Mouse (Mus musculus): ENCODE measurements around the gene Hdgf. TPM values are rescaled to one million over a fixed set of nuclear protein-coding genes. Genes with fewer than 3 reads are reported as not detected.
"Not testable (repeated sequence)": the region's sequence is repeated elsewhere in the genome, so short reads cannot be mapped to it uniquely, and the experiment has no call there.

The Hdgf gene
- polyA plus RNA-seq (2012; rRNA removed) = 169 and 175 TPM in 2 replicates

DNA sequence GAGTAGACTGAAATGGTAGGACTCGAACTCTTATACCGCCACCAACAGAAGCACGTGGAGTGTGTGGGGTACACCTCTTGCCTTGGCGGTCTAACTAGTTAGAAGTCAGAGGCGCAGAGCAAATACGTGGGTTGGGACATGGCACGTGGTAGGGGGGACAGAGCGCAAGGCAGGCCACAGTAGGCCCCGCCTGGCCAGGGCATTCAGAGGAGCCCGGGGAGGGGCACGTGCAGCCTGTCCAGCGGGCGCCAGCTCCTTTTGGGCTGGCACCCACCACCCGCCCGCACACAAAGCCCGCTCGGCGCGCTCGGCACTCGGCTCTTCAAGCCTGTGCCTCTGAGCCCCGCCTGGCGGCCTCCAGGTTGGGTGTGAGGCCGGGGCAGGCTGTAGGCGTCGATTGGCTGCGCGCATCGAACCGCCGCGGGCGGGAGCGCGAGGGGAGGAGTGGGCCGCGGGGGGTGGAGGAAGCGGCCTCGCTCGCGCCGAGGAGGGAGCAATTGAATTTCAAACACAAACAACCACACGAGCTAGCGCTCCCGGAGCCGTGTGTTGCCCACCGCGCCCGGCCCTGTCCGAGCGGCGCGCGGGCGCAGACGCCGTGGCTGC lies at the start of gene Hdgf:
Gene Hdgf, plus strand, starts transcription at position 442 of the 606 bp plus-strand sequence.
- no peak for TF ChIP-seq CTCF (IDR thresholded peaks at IDR 0.05; ENCODE audit: extremely low read depth, insufficient read depth, low read length)
- TF ChIP-seq POLR2A (IDR thresholded peaks at IDR 0.05; ENCODE audit: extremely low read depth, insufficient read depth, low read length) = peak; percentile 42; the same call in 1 of the 2 replicates
- Histone ChIP-seq H3K4me3 (ENCODE audit: insufficient read depth, low read length) (peak within 1 kb of the TSS; percentile 88), H3K27ac (ENCODE audit: insufficient read depth, low read length) (peak within 1 kb of the TSS; percentile 99), H3K4me1 (ENCODE audit: control insufficient read depth, insufficient read depth, low read length) (peaks cover 10% of the 10 kb centered on the region; the same call in 1 of the 2 replicates)

DNA sequence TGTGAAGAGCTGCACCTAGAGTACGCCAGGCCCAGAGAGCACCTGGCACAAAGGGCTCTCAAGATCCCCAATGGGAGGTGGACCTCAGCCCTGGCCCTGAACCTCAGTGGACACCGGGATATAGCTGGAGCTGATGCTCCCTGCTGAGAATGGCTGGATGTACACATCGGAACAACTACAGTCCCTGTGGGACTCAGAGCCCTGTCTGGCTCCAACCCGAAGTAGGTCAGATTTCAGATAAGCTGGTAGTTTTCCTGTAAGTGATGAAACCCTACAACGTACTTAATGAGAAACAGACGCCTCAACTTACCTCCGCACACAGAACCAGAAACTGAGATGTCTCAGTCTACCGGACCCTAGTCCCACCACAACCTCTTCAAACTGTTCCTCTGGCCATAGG lies 48.5 kb upstream of the Hdgf start:
- TF ChIP-seq POLR2A (IDR thresholded peaks at IDR 0.05; ENCODE audit: extremely low read depth, insufficient read depth, low read length) = no peak
- no peak for TF ChIP-seq CTCF (IDR thresholded peaks at IDR 0.05; ENCODE audit: extremely low read depth, insufficient read depth, low read length)
- Histone ChIP-seq H3K27ac (ENCODE audit: insufficient read depth, low read length) (no peak overlapping the region), H3K4me1 (ENCODE audit: control insufficient read depth, insufficient read depth, low read length) (no peaks in the 10 kb centered on the region), H3K4me3 (ENCODE audit: insufficient read depth, low read length) (no peak overlapping the region)

GRCm38 (mm10) chr3:87859813-87860212 lies 46.3 kb upstream of the Hdgf start:
- TF ChIP-seq CTCF (IDR thresholded peaks at IDR 0.05; ENCODE audit: extremely low read depth, insufficient read depth, low read length) (peak; percentile 66), POLR2A (IDR thresholded peaks at IDR 0.05; ENCODE audit: extremely low read depth, insufficient read depth, low read length) (no peak)
- H3K27ac ChIP-seq (ENCODE audit: insufficient read depth, low read length) = no peak overlapping the region

DNA sequence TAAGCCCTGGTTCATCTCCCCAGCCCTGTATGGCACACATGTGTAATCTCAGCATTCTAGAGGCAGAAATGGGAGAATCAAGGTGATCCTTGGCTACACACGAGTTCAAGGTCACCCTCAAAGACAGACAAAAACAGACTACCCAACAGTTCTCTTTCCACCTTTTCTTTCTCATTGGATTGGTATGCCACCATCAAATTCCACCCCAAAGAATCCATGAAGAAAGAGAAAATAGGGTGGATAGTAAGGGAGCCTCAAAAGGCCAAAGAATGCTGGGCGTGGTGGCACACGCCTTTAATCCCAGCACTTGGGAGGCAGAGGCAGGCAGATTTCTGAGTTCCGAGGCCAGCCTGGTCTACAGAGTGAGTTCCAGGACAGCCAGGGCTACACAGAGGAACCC lies 42.0 kb upstream of the Hdgf start:
- H3K4me3 ChIP-seq (ENCODE audit: insufficient read depth, low read length); H3K4me1 ChIP-seq (ENCODE audit: control insufficient read depth, insufficient read depth, low read length); H3K27ac ChIP-seq (ENCODE audit: insufficient read depth, low read length): not testable (repeated sequence)

More at GRCm38 (mm10) chr3:87859813-87860212, 46.3 kb upstream of the Hdgf start:
- Histone ChIP-seq H3K4me3 (ENCODE audit: insufficient read depth, low read length) (no peak overlapping the region), H3K4me1 (ENCODE audit: control insufficient read depth, insufficient read depth, low read length) (no peaks in the 10 kb centered on the region)

DNA sequence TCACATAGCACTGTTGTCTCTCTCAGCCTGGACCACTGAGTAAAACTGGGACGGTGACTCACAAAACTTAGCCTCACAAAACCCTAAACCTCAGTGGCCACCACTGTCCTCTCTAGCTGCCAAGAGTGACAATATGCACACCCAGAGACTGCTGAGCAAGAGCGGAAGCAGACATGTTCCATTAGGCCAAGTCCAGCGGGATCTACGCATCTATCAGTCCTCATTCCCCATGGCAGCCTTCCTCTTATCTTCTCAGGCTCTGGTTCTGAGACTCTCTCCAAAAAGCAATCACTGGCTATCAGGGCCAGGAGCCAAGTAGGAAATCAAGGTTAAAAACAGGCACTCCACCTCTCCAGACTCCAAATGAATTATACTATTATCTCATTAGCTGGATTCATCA lies 28.4 kb upstream of the Hdgf start:
- no peak for TF ChIP-seq POLR2A (IDR thresholded peaks at IDR 0.05; ENCODE audit: extremely low read depth, insufficient read depth, low read length)
- TF ChIP-seq CTCF (IDR thresholded peaks at IDR 0.05; ENCODE audit: extremely low read depth, insufficient read depth, low read length) = no peak
- Histone ChIP-seq H3K4me3 (ENCODE audit: insufficient read depth, low read length) (no peak overlapping the region), H3K27ac (ENCODE audit: insufficient read depth, low read length) (no peak overlapping the region), H3K4me1 (ENCODE audit: control insufficient read depth, insufficient read depth, low read length) (peaks cover 5% of the 10 kb centered on the region; the same call in 1 of the 2 replicates)

DNA sequence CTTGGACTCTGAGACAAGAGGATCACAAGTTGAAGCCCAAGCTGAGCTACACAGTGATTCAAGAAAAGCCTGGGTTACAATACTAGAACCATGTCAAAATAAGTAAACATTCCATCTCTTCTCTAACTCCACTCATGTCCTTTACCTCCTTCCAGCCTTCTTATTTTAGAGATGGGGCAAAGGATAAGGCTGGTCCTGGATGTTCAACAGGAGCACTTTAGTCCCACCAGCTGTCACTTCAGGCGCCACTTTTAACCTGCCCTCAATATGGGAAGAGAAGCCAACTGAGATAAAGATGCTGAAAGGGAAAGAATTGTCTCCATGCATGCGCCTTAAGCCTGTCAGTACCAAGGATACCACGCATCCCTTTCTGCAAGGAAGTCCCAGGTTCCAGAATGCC lies 21.8 kb upstream of the Hdgf start:
- H3K27ac ChIP-seq (ENCODE audit: insufficient read depth, low read length) = no peak overlapping the region
- H3K4me1 ChIP-seq (ENCODE audit: control insufficient read depth, insufficient read depth, low read length) = peaks cover 7% of the 10 kb centered on the region; the same call in 1 of the 2 replicates
- peak overlapping the region; percentile 55 for H3K4me3 ChIP-seq (ENCODE audit: insufficient read depth, low read length)
- TF ChIP-seq POLR2A (IDR thresholded peaks at IDR 0.05; ENCODE audit: extremely low read depth, insufficient read depth, low read length) = no peak

DNA sequence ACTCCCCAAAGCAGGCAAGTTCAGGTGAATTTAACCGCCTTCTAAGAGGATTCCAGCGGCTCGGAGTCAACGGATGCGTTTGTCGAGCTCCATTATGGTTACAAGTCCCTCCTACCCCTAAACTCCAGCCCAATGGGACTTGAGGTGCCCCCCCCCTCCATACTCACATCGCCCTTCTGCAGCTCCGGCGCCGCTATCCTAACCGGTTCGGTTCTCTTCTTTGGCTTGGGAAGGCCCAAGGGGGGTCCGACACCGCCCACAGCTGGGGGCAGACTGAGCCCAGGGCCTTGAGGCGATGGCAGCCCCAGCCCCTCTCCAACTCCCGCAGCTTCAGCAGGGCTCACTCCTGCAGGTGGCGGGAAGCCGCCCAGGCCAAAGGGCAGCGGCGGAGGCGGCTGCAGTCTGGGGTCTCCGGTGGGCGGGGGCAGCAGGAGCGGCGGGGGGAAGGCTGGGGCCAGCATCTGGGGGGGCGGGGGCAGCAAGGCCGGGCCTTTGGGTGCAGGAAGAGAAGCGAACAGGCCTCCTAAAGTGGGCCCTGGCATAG lies 21.3 kb upstream of the Hdgf start:
- TF ChIP-seq CTCF (IDR thresholded peaks at IDR 0.05; ENCODE audit: extremely low read depth, insufficient read depth, low read length) (no peak), POLR2A (IDR thresholded peaks at IDR 0.05; ENCODE audit: extremely low read depth, insufficient read depth, low read length) (no peak)
- peak overlapping the region; percentile 17; the same call in 1 of the 2 replicates for H3K27ac ChIP-seq (ENCODE audit: insufficient read depth, low read length)
- H3K4me1 ChIP-seq (ENCODE audit: control insufficient read depth, insufficient read depth, low read length) = peaks cover 7% of the 10 kb centered on the region; the same call in 1 of the 2 replicates
- peak overlapping the region; percentile 55 for H3K4me3 ChIP-seq (ENCODE audit: insufficient read depth, low read length)

GRCm38 (mm10) chr3:87885281-87886003 lies 20.7 kb upstream of the Hdgf start, which contains the start of gene Prcc:
Prcc (minus strand) TSS chr3:87885608.
- H3K4me3 ChIP-seq (ENCODE audit: insufficient read depth, low read length) = peak within 1 kb of the TSS; percentile 55
- H3K27ac ChIP-seq (ENCODE audit: insufficient read depth, low read length) = peak within 1 kb of the TSS; percentile 17; the same call in 1 of the 2 replicates
- TF ChIP-seq CTCF (IDR thresholded peaks at IDR 0.05; ENCODE audit: extremely low read depth, insufficient read depth, low read length) = no peak
- TF ChIP-seq POLR2A (IDR thresholded peaks at IDR 0.05; ENCODE audit: extremely low read depth, insufficient read depth, low read length) = peak; percentile 80
- peaks cover 7% of the 10 kb centered on the region; the same call in 1 of the 2 replicates for H3K4me1 ChIP-seq (ENCODE audit: control insufficient read depth, insufficient read depth, low read length)

DNA sequence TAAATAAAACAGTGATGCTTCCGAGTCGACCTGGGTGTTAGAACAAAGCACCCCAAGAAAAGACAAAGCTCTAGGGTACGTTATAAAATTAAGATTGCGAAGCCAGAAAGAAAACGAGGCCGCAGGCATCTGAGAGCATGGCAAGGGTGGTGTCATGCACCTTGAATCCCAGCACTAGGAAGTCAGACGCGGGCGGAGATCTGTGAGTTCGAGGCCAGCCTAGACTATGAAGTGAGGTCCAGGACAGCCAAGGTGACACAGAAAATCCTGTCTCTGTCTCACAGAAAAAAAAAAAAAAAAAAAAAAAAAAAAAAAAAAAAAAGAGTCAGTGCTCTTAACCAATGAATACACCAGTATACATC lies 20.1 kb upstream of the Hdgf start:
- H3K27ac ChIP-seq (ENCODE audit: insufficient read depth, low read length) = no peak overlapping the region
- peaks cover 7% of the 10 kb centered on the region; the same call in 1 of the 2 replicates for H3K4me1 ChIP-seq (ENCODE audit: control insufficient read depth, insufficient read depth, low read length)
- peak overlapping the region; percentile 33 for H3K4me3 ChIP-seq (ENCODE audit: insufficient read depth, low read length)
- TF ChIP-seq CTCF (IDR thresholded peaks at IDR 0.05; ENCODE audit: extremely low read depth, insufficient read depth, low read length) = no peak
- no peak for TF ChIP-seq POLR2A (IDR thresholded peaks at IDR 0.05; ENCODE audit: extremely low read depth, insufficient read depth, low read length)

All from cortical plate, adult 2 months (tissue).